Mouse (Mus musculus) MEL (cell line): Measurements from ENCODE around the gene Nr2f1. TPM values are rescaled to one million over a fixed set of nuclear protein-coding genes. Genes with fewer than 3 reads are reported as not detected.

Experiments used
- DNase-seq: peaks from one replicate; pipeline ENCODE4 v3.0.0; 2011; ENCODE audit warnings: low read depth, low spot score
- H3K27ac ChIP-seq: 2 replicates; pipeline ENCODE4 v1.5.1; 2012; ENCODE audit warnings: low read depth, mild to moderate bottlenecking, control low read depth, low read length, moderate library complexity; ENCODE audit not compliant: control insufficient read depth
- H3K27me3 ChIP-seq, 2 experiments: fragments of 150-350 bp in 1 of 2; sonication (generic) in 1 of 2; 2 replicates each; pipeline ENCODE4 v1.6.1; 2012; ENCODE audit warnings: low read length in 2 of 2, mild to moderate bottlenecking in 2 of 2, improper control_type of control experiment in 1 of 2, moderate library complexity in 1 of 2; ENCODE audit not compliant: insufficient read depth in 2 of 2, control insufficient read depth in 1 of 2
- H3K36me3 ChIP-seq, 2 experiments: 2 replicates each; pipeline ENCODE4 v1.6.1; 2012 to 2014; ENCODE audit warnings: low read length in 2 of 2, improper control_type of control experiment in 1 of 2, inconsistent platforms in 1 of 2, mild to moderate bottlenecking in 1 of 2; ENCODE audit not compliant: insufficient read depth in 2 of 2, control insufficient read depth in 1 of 2
- H3K4me1 ChIP-seq, 2 experiments: fragments of 150-350 bp in 1 of 2; sonication (generic) in 1 of 2; 2 replicates each; pipeline ENCODE4 v1.6.1; 2012; ENCODE audit warnings: low read length in 2 of 2, improper control_type of control experiment in 1 of 2, mild to moderate bottlenecking in 1 of 2; ENCODE audit not compliant: insufficient read depth in 2 of 2, control insufficient read depth in 1 of 2
- H3K4me3 ChIP-seq, 2 experiments: fragments of 150-350 bp in 1 of 2; sonication (generic) in 1 of 2; 2 replicates each; pipeline ENCODE4 v1.5.1; 2012; ENCODE audit warnings: low read depth in 2 of 2, low read length in 2 of 2, mild to moderate bottlenecking in 2 of 2, moderate library complexity in 2 of 2, control low read depth in 1 of 2, improper control_type of control experiment in 1 of 2; ENCODE audit not compliant: control insufficient read depth in 1 of 2, insufficient read depth in 1 of 2
- H3K79me2 ChIP-seq: 2 replicates; pipeline ENCODE4 v1.6.1; 2012; ENCODE audit warnings: mild to moderate bottlenecking, low read length, moderate library complexity; ENCODE audit not compliant: control insufficient read depth, poor library complexity, insufficient read depth
- H3K9ac ChIP-seq: 2 replicates; pipeline ENCODE4 v1.6.1; 2012; ENCODE audit warnings: low read depth, mild to moderate bottlenecking, control low read depth, low read length, moderate library complexity; ENCODE audit not compliant: control insufficient read depth, poor library complexity, severe bottlenecking
- H3K9me3 ChIP-seq: fragments of 150-350 bp; sonication (generic); replicated peaks from 2 replicates; pipeline ENCODE4 v1.6.1; 2012; ENCODE audit warnings: mild to moderate bottlenecking, low read length, improper control_type of control experiment, moderate library complexity; ENCODE audit not compliant: insufficient read depth
- BHLHE40 ChIP-seq: IDR thresholded peaks from 2 replicates; pipeline ENCODE4 v1.6.1; 2012; ENCODE audit warnings: low read depth, mild to moderate bottlenecking, inconsistent platforms, low read length, improper control_type of control experiment, borderline replicate concordance
- ELF1 ChIP-seq: IDR thresholded peaks from 2 replicates; pipeline ENCODE4 v1.6.1; 2014; ENCODE audit warnings: low read depth, mild to moderate bottlenecking, inconsistent platforms, low read length, improper control_type of control experiment, moderate library complexity
- ETS1 ChIP-seq: IDR thresholded peaks from 2 replicates; pipeline ENCODE4 v1.6.1; 2012; ENCODE audit warnings: low read depth, mild to moderate bottlenecking, inconsistent platforms, low read length, improper control_type of control experiment, moderate library complexity
- GATA1 ChIP-seq: IDR thresholded peaks from 2 replicates; pipeline ENCODE4 v1.6.1; 2011; ENCODE audit warnings: low read depth, low read length, improper control_type of control experiment
- HCFC1 ChIP-seq: IDR thresholded peaks from 2 replicates; pipeline ENCODE4 v1.6.1; 2012; ENCODE audit warnings: low read depth, mild to moderate bottlenecking, inconsistent platforms, low read length, improper control_type of control experiment, moderate library complexity
- JUND ChIP-seq: IDR thresholded peaks from 2 replicates; pipeline ENCODE4 v1.6.1; 2011; ENCODE audit warnings: low read depth, mild to moderate bottlenecking, improper control_type of control experiment, low read length
- KAT2A ChIP-seq: conservative IDR thresholded peaks from 2 replicates; pipeline ENCODE4 v1.6.1; 2012; ENCODE audit warnings: low read depth, low read length, improper control_type of control experiment, inconsistent platforms
- MAFK ChIP-seq: IDR thresholded peaks from 2 replicates; pipeline ENCODE4 v1.6.1; 2011; ENCODE audit warnings: low read depth, mild to moderate bottlenecking, low read length, improper control_type of control experiment, borderline replicate concordance
- MXI1 ChIP-seq: IDR thresholded peaks from 2 replicates; pipeline ENCODE4 v1.6.1; 2011; ENCODE audit warnings: mild to moderate bottlenecking, low read depth, low read length, improper control_type of control experiment
- MYB ChIP-seq: IDR thresholded peaks from 2 replicates; pipeline ENCODE4 v1.6.1; 2011; ENCODE audit warnings: mild to moderate bottlenecking, low read depth, low read length, improper control_type of control experiment
- MYC ChIP-seq: IDR thresholded peaks from 2 replicates; pipeline ENCODE4 v1.6.1; 2011; ENCODE audit warnings: low read depth, mild to moderate bottlenecking, low read length, improper control_type of control experiment, moderate library complexity
- POLR2A ChIP-seq, 2 experiments: IDR thresholded peaks; 2 replicates each; pipeline ENCODE4 v1.6.1; 2011 to 2012; ENCODE audit warnings: low read length in 2 of 2, mild to moderate bottlenecking in 2 of 2, control low read depth in 1 of 2, improper control_type of control experiment in 1 of 2, low read depth in 1 of 2, moderate library complexity in 1 of 2; ENCODE audit not compliant: control insufficient read depth in 1 of 2, insufficient read depth in 1 of 2, poor library complexity in 1 of 2
- POLR2AphosphoS2 ChIP-seq: IDR thresholded peaks from 2 replicates; pipeline ENCODE4 v1.6.1; 2011; ENCODE audit warnings: low read length, improper control_type of control experiment
- SIN3A ChIP-seq: IDR thresholded peaks from 2 replicates; pipeline ENCODE4 v1.6.1; 2012; ENCODE audit warnings: low read length, improper control_type of control experiment, inconsistent platforms
- SMC3 ChIP-seq: IDR thresholded peaks from 2 replicates; pipeline ENCODE4 v1.6.1; 2011; ENCODE audit warnings: low read depth, low read length, improper control_type of control experiment
- TAL1 ChIP-seq: IDR thresholded peaks from 2 replicates; pipeline ENCODE4 v1.6.1; 2012; ENCODE audit warnings: mild to moderate bottlenecking, inconsistent platforms, low read length, moderate library complexity, mixed read lengths
- TBP ChIP-seq: IDR thresholded peaks from 2 replicates; pipeline ENCODE4 v1.8.0; 2011; ENCODE audit warnings: low read depth, low read length, improper control_type of control experiment
- TCF12 ChIP-seq: IDR thresholded peaks from 2 replicates; pipeline ENCODE4 v1.6.1; 2014; ENCODE audit warnings: low read depth, mild to moderate bottlenecking, inconsistent platforms, low read length, improper control_type of control experiment, moderate library complexity
- UBTF ChIP-seq: IDR thresholded peaks from 2 replicates; pipeline ENCODE4 v1.6.1; 2012; ENCODE audit warnings: low read depth, mild to moderate bottlenecking, inconsistent platforms, low read length, improper control_type of control experiment, moderate library complexity, borderline replicate concordance; ENCODE audit not compliant: insufficient read depth
- ZKSCAN1 ChIP-seq: IDR thresholded peaks from 2 replicates; pipeline ENCODE4 v1.6.1; 2012; ENCODE audit warnings: low read depth, mild to moderate bottlenecking, inconsistent platforms, low read length, improper control_type of control experiment, moderate library complexity
- ZNF384 ChIP-seq: IDR thresholded peaks from 2 replicates; pipeline ENCODE4 v1.6.1; 2012; ENCODE audit warnings: low read depth, mild to moderate bottlenecking, inconsistent platforms, low read length, improper control_type of control experiment
- polyA plus RNA-seq, 2 experiments: library from polyadenylated mRNA; stranded (reverse) in 1 of 2; unstranded in 1 of 2; fragments of >175 nt in 1 of 2; fragments of >200 nt in 1 of 2; gene quantifications; 2 replicates each; pipeline versions ENCODE4 v1.2.1 to v1.2.4; 2012; ENCODE audit warnings: low replicate concordance in 2 of 2, low read depth in 1 of 2; ENCODE audit not compliant: insufficient read length in 2 of 2, insufficient read depth in 1 of 2, missing spikeins in 1 of 2
- total RNA-seq: library from RNA; depleted of rRNA; stranded (reverse); fragments of 300-350 nt; gene quantifications from 2 replicates; pipeline ENCODE4 v1.2.3, GENCODE M21; 2012

Gene Nr2f1
- total and polyA plus RNA-seq, 3 experiments = 9.9 to 27.1 TPM; not detected in 1

GRCm38 (mm10) chr13:78181930-78182558 lies 17.5 kb downstream of the Nr2f1 start:
- H3K4me3 ChIP-seq = no peak overlapping the region

GRCm38 (mm10) chr13:78181071-78181929 lies 18.3 kb downstream of the Nr2f1 start:
- H3K4me1 ChIP-seq = no peaks in the 10 kb centered on the region
- DNase-seq = no peak
- no peaks in the 10 kb centered on the region for H3K79me2 ChIP-seq
- no peak overlapping the region for H3K27ac ChIP-seq
- H3K9ac ChIP-seq = no peak overlapping the region
- TF ChIP-seq MYB = no peak
- TF ChIP-seq MYC = no peak
- no peak for TF ChIP-seq SIN3A
- TF ChIP-seq ZKSCAN1 = no peak
- TF ChIP-seq BHLHE40 = no peak
- TF ChIP-seq TCF12 = no peak
- TF ChIP-seq GATA1 = no peak
- TF ChIP-seq KAT2A = no peak
- no peak for TF ChIP-seq UBTF
- no peak for TF ChIP-seq HCFC1
- no peak for TF ChIP-seq SMC3
- TF ChIP-seq ELF1 = no peak
- no peak for TF ChIP-seq TBP
- no peak for TF ChIP-seq POLR2A (IDR thresholded peaks at IDR 0.05; ENCODE audit: control insufficient read depth in 1 of 2, insufficient read depth in 1 of 2, low read depth in 1 of 2, low read length in 2 of 2, poor library complexity in 1 of 2)
- TF ChIP-seq, all 39 proteins: peak for 0
- no peak overlapping the region for H3K4me3 ChIP-seq
- no peaks in the 10 kb centered on the region for H3K27me3 ChIP-seq
- H3K36me3 ChIP-seq = no peaks in the 10 kb centered on the region
- H3K9me3 ChIP-seq = no peaks in the 10 kb centered on the region

More at GRCm38 (mm10) chr13:78181930-78182558, 17.5 kb downstream of the Nr2f1 start:
- Histone ChIP-seq H3K27me3 (no peaks in the 10 kb centered on the region), H3K27ac (no peak overlapping the region), H3K79me2 (no peaks in the 10 kb centered on the region), H3K9ac (no peak overlapping the region), H3K36me3 (no peaks in the 10 kb centered on the region), H3K4me1 (no peaks in the 10 kb centered on the region), H3K9me3 (no peaks in the 10 kb centered on the region)
- TF ChIP-seq MXI1 (no peak), ETS1 (no peak), ZNF384 (no peak), POLR2A (IDR thresholded peaks at IDR 0.05; ENCODE audit: control insufficient read depth in 1 of 2, insufficient read depth in 1 of 2, low read depth in 1 of 2, low read length in 2 of 2, poor library complexity in 1 of 2) (no peak), TBP (no peak), POLR2AphosphoS2 (no peak), TAL1 (no peak), JUND (no peak), MAFK (no peak)
- no peak for DNase-seq
